Comparison of ENCODE assay signal across 2 mouse cellular contexts in genomic region chr16:36710794-36711193, GRCm38 (mm10).
TF ChIP-seq lines count a peak whose summit lies in the region.

No protein-coding gene starts in this region.

TF ChIP-seq in CH12.LX, 34 proteins besides CTCF, POLR2A, EP300 and RAD21 (continued from another document):
- TF ChIP-seq BHLHE40 (IDR thresholded peaks at IDR 0.05; ENCODE audit: low read depth, low read length) (peak; percentile 50), ZC3H11A (IDR thresholded peaks at IDR 0.05; ENCODE audit: low read depth, low read length) (peak; percentile 41; the same call in 1 of the 2 replicates), SMC3 (IDR thresholded peaks at IDR 0.05; ENCODE audit: low read depth, low read length) (peak; percentile 82)

TF ChIP-seq in MEL, 35 proteins besides CTCF, POLR2A, EP300 and RAD21:
- peak; percentile 35 for TF ChIP-seq SMC3 (IDR thresholded peaks at IDR 0.05; ENCODE audit: low read depth, low read length)
- TF ChIP-seq MAX (IDR thresholded peaks at IDR 0.05; ENCODE audit: low read length), result no peak
TF ChIP-seq in MEL: peak in this region for 1.
